Mouse (Mus musculus) megakaryocyte, embryonic 14.5 days (primary cell): ENCODE measurements around the gene Dzip1. TPM values are rescaled to one million over a fixed set of nuclear protein-coding genes. Genes with fewer than 3 reads are reported as not detected.

Experiments
- H3K27me3 ChIP-seq: replicated peaks from 2 replicates; pipeline ENCODE3; 2012; ENCODE audit warnings: inconsistent platforms
- H3K36me3 ChIP-seq: replicated peaks from 2 replicates; pipeline ENCODE3; 2012; ENCODE audit warnings: low read length, inconsistent platforms, mixed read lengths
- H3K4me1 ChIP-seq: 2 replicates; pipeline ENCODE4 v1.6.1; 2012; ENCODE audit warnings: inconsistent platforms
- H3K4me3 ChIP-seq: replicated peaks from 2 replicates; pipeline ENCODE3; 2012; ENCODE audit warnings: moderate library complexity, mild to moderate bottlenecking, inconsistent platforms
- H3K9me3 ChIP-seq: 2 replicates; pipeline ENCODE4 v1.6.1; 2012; ENCODE audit warnings: inconsistent platforms
- FLI1 ChIP-seq: IDR thresholded peaks from 2 replicates; pipeline ENCODE4 v1.6.1; 2012; ENCODE audit warnings: low read length, inconsistent platforms, mixed read lengths
- GATA1 ChIP-seq: IDR thresholded peaks from 3 replicates; pipeline ENCODE4 v1.6.1; 2012; ENCODE audit warnings: mixed read lengths, low read length, inconsistent platforms, borderline replicate concordance
- polyA plus RNA-seq: library from polyadenylated mRNA; stranded (reverse); fragments of >175 nt; gene quantifications from 2 replicates; pipeline ENCODE4 v1.2.3, GENCODE M21; 2012; ENCODE audit warnings: low replicate concordance; ENCODE audit not compliant: insufficient read depth

Dzip1 gene
- polyA plus RNA-seq, 1 experiment, result 0.31 TPM

GRCm38 (mm10) chr14:118878346-118878910 is 46.8 kb downstream of the Dzip1 start:
- no peaks in the 10 kb centered on the region for H3K36me3 ChIP-seq
- H3K4me3 ChIP-seq, result no peak overlapping the region
- TF ChIP-seq FLI1, result no peak
- no peak for TF ChIP-seq GATA1

GRCm38 (mm10) chr14:118874786-118875415 is 50.4 kb downstream of the Dzip1 start:
- TF ChIP-seq GATA1 (no peak), FLI1 (no peak)
- peaks cover 6% of the 10 kb centered on the region for H3K4me1 ChIP-seq
- H3K4me3 ChIP-seq, result no peak overlapping the region
- peaks cover 8% of the 10 kb centered on the region for H3K9me3 ChIP-seq
- no peaks in the 10 kb centered on the region for H3K36me3 ChIP-seq
- H3K27me3 ChIP-seq, result peaks cover 17% of the 10 kb centered on the region

More at GRCm38 (mm10) chr14:118878346-118878910, 46.8 kb downstream of the Dzip1 start:
- peaks cover 16% of the 10 kb centered on the region for H3K4me1 ChIP-seq
- peaks cover 11% of the 10 kb centered on the region for H3K9me3 ChIP-seq
- H3K27me3 ChIP-seq, result peaks cover 6% of the 10 kb centered on the region

- H3K9me3 ChIP-seq, result peaks cover 5% of the 10 kb centered on the region
- peaks cover 18% of the 10 kb centered on the region for H3K27me3 ChIP-seq
- H3K4me3 ChIP-seq, result no peak overlapping the region
- H3K4me1 ChIP-seq, result peaks cover 12% of the 10 kb centered on the region
- TF ChIP-seq GATA1 (no peak), FLI1 (no peak)
- no peaks in the 10 kb centered on the region for H3K36me3 ChIP-seq
These were observed 51.1 kb downstream of the Dzip1 start for GRCm38 (mm10) chr14:118874126-118874525.

GRCm38 (mm10) chr14:118869712-118870111 is 55.5 kb downstream of the Dzip1 start:
- TF ChIP-seq FLI1, result no peak
- TF ChIP-seq GATA1, result no peak
- Histone ChIP-seq H3K9me3 (no peaks in the 10 kb centered on the region), H3K4me1 (peaks cover 8% of the 10 kb centered on the region; the same call in 1 of the 2 replicates), H3K4me3 (no peak overlapping the region), H3K36me3 (no peaks in the 10 kb centered on the region), H3K27me3 (peaks cover 17% of the 10 kb centered on the region)

- no peak for TF ChIP-seq GATA1
- TF ChIP-seq FLI1, result no peak
- H3K4me3 ChIP-seq, result no peak overlapping the region
- peaks cover 28% of the 10 kb centered on the region for H3K27me3 ChIP-seq
- H3K9me3 ChIP-seq, result no peaks in the 10 kb centered on the region
- peaks cover 6% of the 10 kb centered on the region; the same call in 1 of the 2 replicates for H3K4me1 ChIP-seq
- H3K36me3 ChIP-seq, result no peaks in the 10 kb centered on the region
These were observed 57.0 kb downstream of the Dzip1 start for GRCm38 (mm10) chr14:118868102-118868724.

- H3K9me3 ChIP-seq, result no peaks in the 10 kb centered on the region
- H3K36me3 ChIP-seq, result no peaks in the 10 kb centered on the region
- H3K27me3 ChIP-seq, result peaks cover 24% of the 10 kb centered on the region
- H3K4me1 ChIP-seq, result peaks cover 6% of the 10 kb centered on the region; the same call in 1 of the 2 replicates
- H3K4me3 ChIP-seq, result no peak overlapping the region
- TF ChIP-seq FLI1 (no peak), GATA1 (no peak)
These were observed 57.9 kb downstream of the Dzip1 start for GRCm38 (mm10) chr14:118867366-118867765.

GRCm38 (mm10) chr14:118866014-118866811 is 59.0 kb downstream of the Dzip1 start:
- Histone ChIP-seq H3K27me3 (peaks cover 24% of the 10 kb centered on the region), H3K4me1 (peaks cover 6% of the 10 kb centered on the region; the same call in 1 of the 2 replicates), H3K9me3 (no peaks in the 10 kb centered on the region), H3K4me3 (no peak overlapping the region), H3K36me3 (no peaks in the 10 kb centered on the region)
- TF ChIP-seq GATA1 (no peak), FLI1 (no peak)

- Histone ChIP-seq H3K27me3 (peaks cover 27% of the 10 kb centered on the region), H3K4me1 (peaks cover 6% of the 10 kb centered on the region; the same call in 1 of the 2 replicates), H3K36me3 (no peaks in the 10 kb centered on the region), H3K4me3 (no peak overlapping the region), H3K9me3 (no peaks in the 10 kb centered on the region)
- TF ChIP-seq GATA1 (no peak), FLI1 (no peak)
These were observed 60.4 kb downstream of the Dzip1 start for GRCm38 (mm10) chr14:118864905-118865304.

GRCm38 (mm10) chr14:118862253-118862652 is 63.0 kb downstream of the Dzip1 start:
- Histone ChIP-seq H3K4me1 (no peaks in the 10 kb centered on the region), H3K36me3 (no peaks in the 10 kb centered on the region), H3K9me3 (no peaks in the 10 kb centered on the region), H3K27me3 (peaks cover 40% of the 10 kb centered on the region), H3K4me3 (no peak overlapping the region)
- TF ChIP-seq GATA1, result no peak
- TF ChIP-seq FLI1, result no peak

GRCm38 (mm10) chr14:118858318-118858717 is 66.9 kb downstream of the Dzip1 start:
- Histone ChIP-seq H3K4me3 (no peak overlapping the region), H3K36me3 (no peaks in the 10 kb centered on the region), H3K4me1 (peaks cover 19% of the 10 kb centered on the region), H3K27me3 (peaks cover 63% of the 10 kb centered on the region), H3K9me3 (no peaks in the 10 kb centered on the region)
- TF ChIP-seq GATA1 (no peak), FLI1 (no peak)
